ENCODE assay signal across 16 mouse cellular contexts in the genomic region with DNA sequence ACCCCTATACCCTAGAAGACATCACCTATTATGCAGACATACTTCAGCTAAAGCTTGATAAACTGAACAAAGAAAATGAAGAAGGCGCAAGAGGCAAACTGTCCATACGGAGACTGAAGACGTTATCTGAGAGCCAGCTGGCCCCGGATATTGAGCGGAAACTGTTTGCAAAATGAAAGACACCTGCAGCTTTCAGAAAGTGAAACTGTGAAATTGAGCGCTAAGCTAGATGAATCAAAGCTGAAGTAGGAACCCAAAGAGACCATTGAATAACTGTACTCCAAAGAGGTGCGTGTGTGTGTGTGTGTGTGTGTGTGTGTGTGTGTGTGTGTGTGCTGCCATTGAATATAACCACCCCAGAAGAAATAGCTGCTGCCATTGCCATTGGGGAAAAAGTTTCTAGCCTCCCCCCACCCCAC. TPM values are rescaled to one million over a fixed set of nuclear protein-coding genes. Genes with fewer than 3 reads are reported as not detected.
DNase-seq lines count a peak whose midpoint lies in the region; ATAC-seq and TF ChIP-seq lines count a peak whose summit lies in the region.
"Had no signal": no experiment of that assay in that cellular context is flagged by ENCODE, and none has a peak within 500 bp of the region (broad histone marks: within the 10 kb centered on the region; RNA-seq: fewer than 3 reads in every experiment).

No protein-coding gene starts in this region.

- H3K4me2 ChIP-seq in CH12.LX (ENCODE audit: insufficient read depth, low read depth, poor library complexity, severe bottlenecking) = peak overlapping the region; percentile 70
- H3K4me2 ChIP-seq: limb, embryonic 15.5 days; midbrain, embryonic 13.5 days had no signal

- no peak for TF ChIP-seq POLR2A in lung, adult 2 months (IDR thresholded peaks at IDR 0.05; ENCODE audit: borderline replicate concordance, extremely low read depth, low read depth, low read length)
- peak; percentile 40 for TF ChIP-seq POLR2A in CH12.LX (IDR thresholded peaks at IDR 0.05; ENCODE audit: low read depth, low read length)

- no peak for TF ChIP-seq CTCF in lung, adult 2 months (IDR thresholded peaks at IDR 0.05; ENCODE audit: insufficient read depth, low read length)
- TF ChIP-seq CTCF in CH12.LX (conservative IDR thresholded peaks at IDR 0.05 in 1 of 2, IDR thresholded peaks at IDR 0.05 in 1 of 2; ENCODE audit: low read depth in 2 of 2, low read length in 2 of 2) = no peak

- H3K27me3 ChIP-seq in CH12.LX (replicated peaks) = no peaks in the 10 kb centered on the region
- H3K27me3 ChIP-seq: limb, embryonic 15.5 days; midbrain, embryonic 13.5 days had no signal

- 64% methylated on average over 7 of the region's 7 CpGs for WGBS in lung, adult 2 months

- dilution Hi-C loops in CH12.LX (cut with MboI; ENCODE audit: extremely low pct_ligation_motif_present, extremely low pct_unique_long_range_greater_than_20kb, low sequenced_read_pairs) = no loop called here

- peak overlapping the region; percentile 99 for H3K27ac ChIP-seq in CH12.LX (ENCODE audit: insufficient read depth, low read depth)
- H3K27ac ChIP-seq: embryonic facial prominence, embryonic 10.5 days; left cerebral cortex, adult 2 months; limb, embryonic 15.5 days; midbrain, embryonic 13.5 days had no signal

- H3K9me3 ChIP-seq in CH12.LX (replicated peaks; ENCODE audit: low read length) = peaks cover 3% of the 10 kb centered on the region
- H3K9me3 ChIP-seq: embryonic facial prominence, embryonic 10.5 days; limb, embryonic 15.5 days; midbrain, embryonic 13.5 days had no signal

- ATAC-seq in megakaryocyte, adult 5-6 weeks (ENCODE audit: poor library complexity, severe bottlenecking) = peak; percentile 25; the same call in 1 of the 2 replicates
- ATAC-seq: intestine, embryonic 16.5 days; lung, postnatal 0 days; midbrain, embryonic 13.5 days had no signal

- peak; percentile 14 for DNase-seq in lung, postnatal 25 days (ENCODE audit: low spot score)
- DNase-seq in lung, adult 2 months = no peak
- peak; percentile 90 for DNase-seq in CH12.LX (ENCODE audit: extremely low read depth)
- peak; percentile 64 for DNase-seq in thymus, postnatal 25 days
- no peak for DNase-seq in layer of hippocampus, postnatal 14 days (ENCODE audit: low spot score in 2 of 2)
- no peak for DNase-seq in frontal cortex, postnatal 14 days (ENCODE audit: low spot score in 2 of 2)
- DNase-seq: adrenal gland, postnatal 25 days; cerebellum, postnatal 14 days; kidney, postnatal 10 days had no signal

- TF ChIP-seq RAD21 in CH12.LX (IDR thresholded peaks at IDR 0.05; ENCODE audit: low read depth, low read length) = no peak

- peak; percentile 91 for TF ChIP-seq EP300 in CH12.LX (IDR thresholded peaks at IDR 0.05; ENCODE audit: low read length)

- H3K9ac ChIP-seq in CH12.LX (ENCODE audit: insufficient read depth, low read depth) = peak overlapping the region; percentile 69
- H3K9ac ChIP-seq: limb, embryonic 15.5 days; midbrain, embryonic 13.5 days had no signal

- H3K4me3 ChIP-seq in lung, adult 2 months (replicated peaks; ENCODE audit: extremely low read depth, low read depth, low read length) = no peak overlapping the region
- peak overlapping the region; percentile 58 to 75 (median 67) for H3K4me3 ChIP-seq in CH12.LX (replicated peaks in 1 of 3; ENCODE audit: low read depth in 2 of 3, low read length in 2 of 3, poor library complexity in 1 of 3)
- H3K4me3 ChIP-seq: embryonic facial prominence, embryonic 10.5 days; left cerebral cortex, adult 2 months; limb, embryonic 15.5 days; midbrain, embryonic 13.5 days had no signal

- in situ Hi-C loops in CH12.LX (cut with MboI; ENCODE audit: low pct_ligation_motif_present, low pct_unique_long_range_greater_than_20kb, low sequenced_read_pairs) = no loop called here

- no peaks in the 10 kb centered on the region for H3K36me3 ChIP-seq in CH12.LX (replicated peaks in 1 of 2; ENCODE audit: control insufficient read depth in 1 of 2, insufficient read depth in 1 of 2, low read length in 1 of 2)
- H3K36me3 ChIP-seq: embryonic facial prominence, embryonic 10.5 days; limb, embryonic 15.5 days; midbrain, embryonic 13.5 days had no signal

- H3K79me2 ChIP-seq in CH12.LX (replicated peaks; ENCODE audit: control insufficient read depth, extremely low read depth, insufficient read depth, poor library complexity, severe bottlenecking) = no peaks in the 10 kb centered on the region

- no peaks in the 10 kb centered on the region for H3K4me1 ChIP-seq in lung, adult 2 months (ENCODE audit: control insufficient read depth, insufficient read depth, low read length)
- peaks cover 23 to 60% of the 10 kb centered on the region in 2 experiments for H3K4me1 ChIP-seq in CH12.LX (ENCODE audit: control insufficient read depth in 1 of 2, insufficient read depth in 2 of 2)
- H3K4me1 ChIP-seq: embryonic facial prominence, embryonic 10.5 days; limb, embryonic 15.5 days; midbrain, embryonic 13.5 days had no signal

TF ChIP-seq in CH12.LX, 34 proteins besides CTCF, POLR2A, EP300 and RAD21:
- TF ChIP-seq JUN (IDR thresholded peaks at IDR 0.05; ENCODE audit: insufficient read depth, low read depth, low read length) (peak; percentile 53), ZNF384 (IDR thresholded peaks at IDR 0.05; ENCODE audit: low read depth, low read length) (peak; percentile 36), TCF12 (IDR thresholded peaks at IDR 0.05; ENCODE audit: low read depth, low read length) (peak; percentile 99), MEF2A (IDR thresholded peaks at IDR 0.05; ENCODE audit: borderline replicate concordance, low read depth, low read length) (peak; percentile 91), MXI1 (IDR thresholded peaks at IDR 0.05; ENCODE audit: low read depth, low read length) (peak; percentile 32; the same call in 1 of the 2 replicates), NRF1 (IDR thresholded peaks at IDR 0.05; ENCODE audit: low read depth, low read length) (no peak; the same call in 1 of the 2 replicates), ZKSCAN1 (IDR thresholded peaks at IDR 0.05; ENCODE audit: borderline replicate concordance, low read depth, low read length) (no peak), ETS1 (conservative IDR thresholded peaks at IDR 0.05; ENCODE audit: low read depth, low read length) (peak; percentile 96), USF1 (IDR thresholded peaks at IDR 0.05; ENCODE audit: low read depth, low read length) (no peak), SMC3 (IDR thresholded peaks at IDR 0.05; ENCODE audit: low read depth, low read length) (no peak), CHD1 (IDR thresholded peaks at IDR 0.05; ENCODE audit: low read depth, low read length) (no peak), POLR2AphosphoS2 (IDR thresholded peaks at IDR 0.05; ENCODE audit: low read depth, low read length) (no peak), PAX5 (IDR thresholded peaks at IDR 0.05; ENCODE audit: low read length) (no peak), JUND (conservative IDR thresholded peaks at IDR 0.05; ENCODE audit: low read depth, low read length) (peak; percentile 82; the same call in 1 of the 2 replicates), HCFC1 (IDR thresholded peaks at IDR 0.05; ENCODE audit: low read depth, low read length) (0 out of 2 replicates have a peak, but pooled peaks have one; percentile 19), E2F4 (IDR thresholded peaks at IDR 0.05; ENCODE audit: insufficient replicate concordance, low read depth, low read length) (peak; percentile 58; the same call in 1 of the 2 replicates), KAT2A (IDR thresholded peaks at IDR 0.05; ENCODE audit: insufficient replicate concordance, low read length) (no peak), MAZ (IDR thresholded peaks at IDR 0.05; ENCODE audit: low read depth, low read length) (peak; percentile 77), USF2 (conservative IDR thresholded peaks at IDR 0.05; ENCODE audit: low read depth, low read length) (no peak), NELFE (IDR thresholded peaks at IDR 0.05; ENCODE audit: low read depth, low read length) (no peak), CHD2 (IDR thresholded peaks at IDR 0.05; ENCODE audit: low read length) (peak; percentile 78; the same call in 1 of the 2 replicates), MYC (IDR thresholded peaks at IDR 0.05; ENCODE audit: low read depth, low read length) (peak; percentile 74; the same call in 1 of the 2 replicates), GABPA (IDR thresholded peaks at IDR 0.05; ENCODE audit: insufficient replicate concordance, low read depth, low read length) (no peak), ZMIZ1 (IDR thresholded peaks at IDR 0.05; ENCODE audit: low read depth, low read length) (no peak; the same call in 1 of the 2 replicates), BHLHE40 (IDR thresholded peaks at IDR 0.05; ENCODE audit: low read depth, low read length) (peak; percentile 84), ZC3H11A (IDR thresholded peaks at IDR 0.05; ENCODE audit: low read depth, low read length) (no peak), UBTF (IDR thresholded peaks at IDR 0.05; ENCODE audit: low read depth, low read length) (0 out of 2 replicates have a peak, but pooled peaks have one; percentile 35), ELF1 (IDR thresholded peaks at IDR 0.05; ENCODE audit: low read depth, low read length) (peak; percentile 37; the same call in 1 of the 2 replicates), SIN3A (IDR thresholded peaks at IDR 0.05; ENCODE audit: low read length) (no peak), RCOR1 (conservative IDR thresholded peaks at IDR 0.05; ENCODE audit: low read depth, low read length) (peak; percentile 97), IRF4 (IDR thresholded peaks at IDR 0.05; ENCODE audit: low read depth, low read length) (peak; percentile 97), MAX (IDR thresholded peaks at IDR 0.05; ENCODE audit: low read length) (peak; percentile 60; the same call in 1 of the 2 replicates), MAFK (IDR thresholded peaks at IDR 0.05; ENCODE audit: insufficient replicate concordance, low read length) (0 out of 2 replicates have a peak, but pooled peaks have one; percentile 10), TBP (conservative IDR thresholded peaks at IDR 0.05; ENCODE audit: low read depth, low read length) (peak; percentile 63; the same call in 1 of the 2 replicates)
TF ChIP-seq in CH12.LX: peak in this region for 20.

RNA-seq across cellular contexts. Expression of a gene that starts 7.3 kb away (rescaled TPM):
- 5.7 and 8.3 TPM in 2 replicates for polyA plus RNA-seq in lung, adult 2 months (2012; rRNA removed)
- 18.0 and 23.4 TPM in 2 replicates for total RNA-seq in CH12.LX (2012; rRNA removed)
- total RNA-seq in CH12.LX (2014; rRNA removed) = 26.4 and 29.6 TPM in 2 replicates
- polyA plus RNA-seq in CH12.LX (2012; ENCODE audit: insufficient read length, low read depth) = 12.9 and 13.0 TPM in 2 replicates
- 65.5 and 68.1 TPM in 2 replicates for total RNA-seq in megakaryocyte, adult 5-6 weeks (2015)
- 95.3 and 105 TPM in 2 replicates for total RNA-seq in megakaryocyte, adult 5-6 weeks (2017)
- 10 to 100 TPM; 55.7 to 59.3 TPM for total RNA-seq in layer of hippocampus, postnatal 14 days (2021)

Comparison
In these comparisons a context has a peak if more than half of its experiments do, and no peak if none do; other contexts are left out.
1. DNase-seq: peak in lung, postnatal 25 days (single experiment), CH12.LX (single experiment) and thymus, postnatal 25 days (single experiment); none in lung, adult 2 months (single experiment), layer of hippocampus, postnatal 14 days (0 of 2) and frontal cortex, postnatal 14 days (0 of 2).